Mouse (Mus musculus) CD4-positive naive resting alpha-beta T cell, adult 57 days (primary cell): Measurements from ENCODE around the gene Galns. TPM values are rescaled to one million over a fixed set of nuclear protein-coding genes. Genes with fewer than 3 reads are reported as not detected.

Source experiments
- total RNA-seq: library from RNA; stranded (reverse); gene quantifications from one replicate; pipeline ENCODE4 v1.2.4, GENCODE M21; 2023

Galns gene
- 9.1 TPM for total RNA-seq

DNA sequence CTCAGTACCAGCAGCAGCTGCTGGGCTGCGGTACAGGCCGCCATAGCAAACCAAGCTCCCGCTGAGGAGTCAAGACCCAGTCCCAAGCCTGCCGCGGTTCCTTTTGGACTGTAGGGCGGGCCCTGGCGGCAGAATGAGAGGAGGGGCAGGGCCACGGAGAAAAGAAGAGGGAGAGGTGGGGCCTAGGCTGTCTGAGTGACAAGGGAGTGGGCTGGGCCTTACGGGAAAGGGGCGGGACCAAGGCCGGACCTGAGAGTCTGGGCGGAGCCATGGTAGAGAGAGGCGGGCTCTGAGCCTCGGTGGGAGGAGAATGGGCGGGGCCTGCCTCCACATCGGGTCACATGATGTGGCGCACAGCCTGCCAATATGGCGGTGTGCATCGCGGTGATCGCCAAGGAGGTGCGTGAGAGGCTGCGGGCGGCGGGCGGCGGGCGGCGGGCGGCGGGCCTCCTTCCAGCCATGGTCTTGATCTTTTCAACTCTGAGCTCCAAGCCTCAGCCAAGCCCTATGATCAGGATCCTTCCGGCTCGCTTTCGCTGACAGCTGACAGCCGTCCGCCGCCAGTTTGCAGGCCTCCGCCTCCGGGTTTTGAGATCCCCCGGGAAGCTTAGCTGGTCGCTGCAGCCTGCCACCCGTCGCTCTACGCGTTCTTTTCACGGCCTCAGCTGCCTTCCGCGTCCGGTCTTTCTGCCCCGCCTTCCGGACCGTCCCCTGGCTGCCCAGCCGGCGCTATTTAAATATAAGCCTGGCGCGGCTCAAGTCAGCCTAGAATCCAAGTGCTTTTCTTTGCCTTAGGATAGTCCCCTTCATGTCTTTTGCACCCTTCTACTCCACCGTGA, at the start of gene Galns, which contains the start of gene Trappc2l:
Gene Galns (minus strand): TSS at position 169 of the 839 bp plus-strand sequence.
Gene Trappc2l (plus strand): TSS at position 346 of the 839 bp plus-strand sequence.

DNA sequence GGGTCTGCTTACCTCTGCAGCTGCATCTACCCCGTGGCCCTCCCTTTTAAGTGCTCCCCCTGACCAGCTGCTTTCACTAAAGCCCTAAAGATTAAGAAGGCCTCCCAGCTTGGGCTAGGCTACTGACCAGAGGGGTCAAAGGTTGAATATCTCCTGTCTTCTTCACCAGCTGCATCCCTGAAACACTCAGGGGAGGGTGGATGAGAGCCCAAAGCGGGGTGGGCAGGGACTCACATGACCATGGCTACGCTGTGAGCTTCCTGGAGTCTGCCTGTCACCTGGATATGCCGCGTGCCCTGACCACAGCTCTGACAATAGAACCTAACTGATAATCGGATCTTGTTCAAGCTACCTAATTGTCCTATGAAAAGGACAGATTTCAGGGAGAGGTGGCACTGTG, 11.5 kb upstream of the Galns start, which contains the start of gene Pabpn1l:
Gene Pabpn1l (minus strand): TSS at position 13 of the 400 bp plus-strand sequence.

DNA sequence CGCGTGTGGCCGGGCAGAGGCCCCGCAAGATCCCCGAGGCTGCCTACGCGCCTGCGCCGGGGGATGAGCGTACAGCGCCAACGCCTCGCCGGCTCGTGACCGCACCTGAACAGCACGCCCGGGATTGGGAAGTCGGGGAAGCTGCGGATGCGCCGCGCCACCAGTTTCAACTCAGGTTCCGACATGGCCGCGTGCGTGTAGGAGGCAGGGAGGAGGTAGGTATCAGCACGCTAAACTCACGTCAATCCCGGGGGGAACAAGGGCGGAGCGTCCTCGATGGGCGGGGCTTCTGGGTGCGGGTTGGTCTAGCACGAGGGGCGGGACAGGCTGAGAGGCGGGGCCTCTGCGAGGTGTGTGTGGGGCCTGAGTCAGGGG, 34.6 kb downstream of the Galns start, which contains the start of gene Aprt:
Gene Aprt (minus strand): TSS at position 262 of the 375 bp plus-strand sequence.

DNA sequence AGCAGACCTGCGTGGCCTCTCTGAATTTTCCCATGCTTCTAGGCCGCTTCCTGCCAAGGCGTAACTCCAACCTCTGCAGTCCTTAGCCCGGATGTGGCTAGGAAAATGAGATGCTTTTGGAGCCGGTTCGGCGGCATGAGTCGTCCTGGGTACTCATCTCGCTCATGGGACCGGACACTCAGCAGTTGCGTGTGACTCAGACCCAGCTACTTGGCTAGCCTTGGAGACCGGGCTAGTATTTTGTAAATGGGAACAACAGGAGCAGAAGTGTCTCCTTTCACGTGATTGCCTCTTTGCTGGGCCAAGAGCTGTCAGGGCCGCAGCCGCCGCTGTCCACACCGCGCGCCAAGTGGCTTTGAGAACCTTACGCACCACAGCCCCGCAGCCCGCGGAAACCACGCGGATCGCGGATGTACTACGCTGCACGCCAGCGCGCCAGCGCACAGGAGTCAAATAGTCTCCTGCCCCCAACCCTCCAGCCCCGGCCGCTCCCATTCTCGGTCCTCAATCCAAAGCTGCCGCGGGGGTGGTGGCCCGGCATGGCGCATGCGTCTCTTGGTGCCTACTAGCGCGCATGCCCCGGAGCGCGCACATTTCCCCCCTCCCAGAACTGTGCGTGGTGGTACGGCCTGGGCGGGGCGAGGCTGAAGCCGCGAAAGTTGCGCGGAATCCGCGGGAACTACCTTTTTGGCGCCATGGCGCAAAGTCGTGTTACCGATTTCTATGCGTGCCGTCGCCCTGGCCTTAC, 43.7 kb downstream of the Galns start, which contains the start of gene Cdt1:
Gene Cdt1 (plus strand): TSS at position 655 of the 748 bp plus-strand sequence.

DNA sequence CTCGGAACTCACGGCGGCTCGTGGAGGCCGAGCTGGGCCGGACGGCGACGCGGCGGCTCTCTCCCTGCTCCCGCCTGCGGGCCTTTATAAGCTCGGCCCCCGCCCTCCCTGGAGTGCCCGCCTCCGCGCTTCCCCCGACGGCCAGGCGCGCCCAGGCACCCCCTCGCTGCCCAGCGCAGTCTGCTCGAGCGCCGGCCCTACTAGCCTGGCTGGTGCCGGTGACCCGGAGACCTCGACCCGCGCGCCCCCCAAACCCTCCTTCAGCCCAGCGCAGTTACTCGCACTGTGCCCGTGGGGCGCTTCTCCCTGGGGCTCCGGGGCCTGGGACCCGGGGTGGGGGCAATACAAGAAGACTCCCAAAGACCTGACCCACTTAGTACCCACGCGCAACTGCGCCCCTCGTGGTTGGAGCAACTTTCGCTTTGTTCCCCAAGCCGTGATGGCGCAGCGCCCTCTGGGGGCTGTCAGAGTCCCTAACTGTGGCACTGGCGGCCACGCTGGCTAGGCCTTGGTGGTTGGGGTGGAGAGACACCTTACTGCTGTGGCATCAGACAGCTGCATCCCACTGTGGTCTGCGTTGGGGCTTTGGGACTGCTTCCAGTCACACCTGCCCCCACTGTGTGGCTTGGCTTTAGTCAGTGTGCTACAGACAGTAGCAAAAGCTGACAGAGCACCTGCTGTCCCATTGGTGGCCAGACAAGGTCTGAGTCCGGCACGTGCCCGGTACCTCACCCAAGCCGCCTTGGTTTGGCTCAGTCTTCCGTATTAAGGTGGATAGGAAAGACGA, 59.8 kb downstream of the Galns start, which contains the start of gene Piezo1:
Gene Piezo1 (minus strand): TSS at position 65 of the 787 bp plus-strand sequence.

Other genes with a start within 250 kb of the Galns start
- 112 TPM for gene Zc3h18, start 234.9 kb downstream of the Galns start, total RNA-seq
- gene Il17c, start 189.4 kb downstream of the Galns start, total RNA-seq, result not detected
- 138 TPM for gene Cyba, start 178.5 kb downstream of the Galns start, total RNA-seq
- gene Mvd, start 168.0 kb downstream of the Galns start, total RNA-seq, result 10.3 TPM
- gene Snai3, start 150.7 kb downstream of the Galns start, total RNA-seq, result 1.4 TPM
- gene Rnf166, start 135.4 kb downstream of the Galns start, total RNA-seq, result 65.4 TPM
- 51.1 TPM for gene Ctu2, start 135.3 kb downstream of the Galns start, total RNA-seq
- gene Piezo1, start 60.1 kb downstream of the Galns start, total RNA-seq, result 45.7 TPM
- gene Cdt1, start 43.4 kb downstream of the Galns start, total RNA-seq, result 58.9 TPM
- 93.4 TPM for gene Aprt, start 34.6 kb downstream of the Galns start, total RNA-seq
- gene Trappc2l, start 177 bp upstream of the Galns start, total RNA-seq, result 36.3 TPM
- not detected for gene Pabpn1l, start 11.3 kb upstream of the Galns start, total RNA-seq
- gene Cbfa2t3, start 87.6 kb upstream of the Galns start, total RNA-seq, result 2.8 TPM
- gene Acsf3, start 164.0 kb upstream of the Galns start, total RNA-seq, result 12.1 TPM
- gene Cdh15, start 236.5 kb upstream of the Galns start, total RNA-seq, result not detected